Mouse (Mus musculus) G1E (cell line): Measurements from ENCODE around the gene Padi6.

Experiments used
- CTCF ChIP-seq: IDR thresholded peaks from 2 replicates; pipeline ENCODE4 v1.5.1; 2012; ENCODE audit warnings: low read depth, low read length, inconsistent platforms, mixed read lengths
- GATA1 ChIP-seq: IDR thresholded peaks from 2 replicates; pipeline ENCODE4 v1.6.1; 2012; ENCODE audit warnings: borderline replicate concordance, low read length, inconsistent platforms, mixed read lengths

- TF ChIP-seq CTCF (no peak), GATA1 (no peak)
These were observed 31.1 kb downstream of the Padi6 start for GRCm38 (mm10) chr4:140711360-140711759.
